Mouse (Mus musculus): ENCODE results near the gene Pet100. TPM values are rescaled to one million over a fixed set of nuclear protein-coding genes. Genes with fewer than 3 reads are reported as not detected.

Pet100 gene
- polyA plus RNA-seq, 1 experiment = 85.9 TPM

GRCm38 (mm10) chr8:3593470-3593869, 27.9 kb upstream of the Pet100 start:
- Histone ChIP-seq H3K36me3 (replicated peaks; ENCODE audit: low read length) (no peaks in the 10 kb centered on the region), H3K27me3 (replicated peaks) (peaks cover 29% of the 10 kb centered on the region), H3K9me3 (no peaks in the 10 kb centered on the region), H3K4me3 (replicated peaks) (no peak overlapping the region), H3K4me1 (peaks cover 17% of the 10 kb centered on the region)
- TF ChIP-seq FLI1 (IDR thresholded peaks at IDR 0.05; ENCODE audit: low read length) = no peak
- TF ChIP-seq GATA1 (IDR thresholded peaks at IDR 0.05; ENCODE audit: borderline replicate concordance, low read length) = no peak

GRCm38 (mm10) chr8:3594466-3594865, 26.9 kb upstream of the Pet100 start:
- Histone ChIP-seq H3K9me3 (no peaks in the 10 kb centered on the region), H3K27me3 (replicated peaks) (peaks cover 33% of the 10 kb centered on the region), H3K4me3 (replicated peaks) (no peak overlapping the region), H3K36me3 (replicated peaks; ENCODE audit: low read length) (no peaks in the 10 kb centered on the region), H3K4me1 (peaks cover 26% of the 10 kb centered on the region)
- no peak for TF ChIP-seq GATA1 (IDR thresholded peaks at IDR 0.05; ENCODE audit: borderline replicate concordance, low read length)
- TF ChIP-seq FLI1 (IDR thresholded peaks at IDR 0.05; ENCODE audit: low read length) = no peak

- peaks cover 40% of the 10 kb centered on the region for H3K27me3 ChIP-seq (replicated peaks)
- TF ChIP-seq GATA1 (IDR thresholded peaks at IDR 0.05; ENCODE audit: borderline replicate concordance, low read length) (no peak), FLI1 (IDR thresholded peaks at IDR 0.05; ENCODE audit: low read length) (no peak)
Observed at GRCm38 (mm10) chr8:3598054-3598453, 23.3 kb upstream of the Pet100 start.

GRCm38 (mm10) chr8:3599219-3599618, 22.1 kb upstream of the Pet100 start:
- H3K27me3 ChIP-seq (replicated peaks) = peaks cover 41% of the 10 kb centered on the region
- no peak for TF ChIP-seq GATA1 (IDR thresholded peaks at IDR 0.05; ENCODE audit: borderline replicate concordance, low read length)
- no peak for TF ChIP-seq FLI1 (IDR thresholded peaks at IDR 0.05; ENCODE audit: low read length)
- H3K4me1 ChIP-seq = peaks cover 14% of the 10 kb centered on the region
- no peak overlapping the region for H3K4me3 ChIP-seq (replicated peaks)
- H3K36me3 ChIP-seq (replicated peaks; ENCODE audit: low read length) = no peaks in the 10 kb centered on the region
- H3K9me3 ChIP-seq = no peaks in the 10 kb centered on the region

More at GRCm38 (mm10) chr8:3598054-3598453, 23.3 kb upstream of the Pet100 start:
- Histone ChIP-seq H3K36me3 (replicated peaks; ENCODE audit: low read length) (no peaks in the 10 kb centered on the region), H3K4me1 (peaks cover 22% of the 10 kb centered on the region), H3K4me3 (replicated peaks) (no peak overlapping the region), H3K9me3 (no peaks in the 10 kb centered on the region)

- H3K4me3 ChIP-seq (replicated peaks) = no peak overlapping the region
- TF ChIP-seq FLI1 (IDR thresholded peaks at IDR 0.05; ENCODE audit: low read length) (no peak), GATA1 (IDR thresholded peaks at IDR 0.05; ENCODE audit: borderline replicate concordance, low read length) (no peak)
- H3K36me3 ChIP-seq (replicated peaks; ENCODE audit: low read length) = no peaks in the 10 kb centered on the region
- H3K27me3 ChIP-seq (replicated peaks) = peaks cover 44% of the 10 kb centered on the region
- H3K9me3 ChIP-seq = no peaks in the 10 kb centered on the region
- H3K4me1 ChIP-seq = peaks cover 14% of the 10 kb centered on the region
Observed at GRCm38 (mm10) chr8:3600401-3600800, 20.9 kb upstream of the Pet100 start.

- H3K27me3 ChIP-seq (replicated peaks) = peaks cover 33% of the 10 kb centered on the region
- peaks cover 21% of the 10 kb centered on the region for H3K36me3 ChIP-seq (replicated peaks; ENCODE audit: low read length)
- no peaks in the 10 kb centered on the region for H3K9me3 ChIP-seq
- TF ChIP-seq FLI1 (IDR thresholded peaks at IDR 0.05; ENCODE audit: low read length) (no peak), GATA1 (IDR thresholded peaks at IDR 0.05; ENCODE audit: borderline replicate concordance, low read length) (no peak)
- no peak overlapping the region for H3K4me3 ChIP-seq (replicated peaks)
- H3K4me1 ChIP-seq = peaks cover 28% of the 10 kb centered on the region
Observed at GRCm38 (mm10) chr8:3603439-3603838, 17.9 kb upstream of the Pet100 start.

- Histone ChIP-seq H3K9me3 (no peaks in the 10 kb centered on the region), H3K36me3 (replicated peaks; ENCODE audit: low read length) (peaks cover 52% of the 10 kb centered on the region), H3K4me3 (replicated peaks) (no peak overlapping the region), H3K4me1 (peaks cover 41% of the 10 kb centered on the region), H3K27me3 (replicated peaks) (peaks cover 19% of the 10 kb centered on the region)
- no peak for TF ChIP-seq FLI1 (IDR thresholded peaks at IDR 0.05; ENCODE audit: low read length)
- no peak for TF ChIP-seq GATA1 (IDR thresholded peaks at IDR 0.05; ENCODE audit: borderline replicate concordance, low read length)
Observed at GRCm38 (mm10) chr8:3606593-3606992, 14.8 kb upstream of the Pet100 start.

GRCm38 (mm10) chr8:3607822-3608221, 13.5 kb upstream of the Pet100 start:
- H3K4me3 ChIP-seq (replicated peaks) = peak overlapping the region; percentile 47
- H3K36me3 ChIP-seq (replicated peaks; ENCODE audit: low read length) = peaks cover 65% of the 10 kb centered on the region
- H3K27me3 ChIP-seq (replicated peaks) = peaks cover 14% of the 10 kb centered on the region
- no peak for TF ChIP-seq FLI1 (IDR thresholded peaks at IDR 0.05; ENCODE audit: low read length)
- TF ChIP-seq GATA1 (IDR thresholded peaks at IDR 0.05; ENCODE audit: borderline replicate concordance, low read length) = no peak
- peaks cover 41% of the 10 kb centered on the region for H3K4me1 ChIP-seq
- H3K9me3 ChIP-seq = no peaks in the 10 kb centered on the region

- TF ChIP-seq FLI1 (IDR thresholded peaks at IDR 0.05; ENCODE audit: low read length) = no peak
- TF ChIP-seq GATA1 (IDR thresholded peaks at IDR 0.05; ENCODE audit: borderline replicate concordance, low read length) = no peak
- Histone ChIP-seq H3K9me3 (no peaks in the 10 kb centered on the region), H3K4me1 (peaks cover 41% of the 10 kb centered on the region), H3K27me3 (replicated peaks) (peaks cover 4% of the 10 kb centered on the region), H3K36me3 (replicated peaks; ENCODE audit: low read length) (peaks cover 79% of the 10 kb centered on the region), H3K4me3 (replicated peaks) (no peak overlapping the region)
Observed at GRCm38 (mm10) chr8:3609046-3609815, 12.1 kb upstream of the Pet100 start.

- Histone ChIP-seq H3K9me3 (no peaks in the 10 kb centered on the region), H3K27me3 (replicated peaks) (no peaks in the 10 kb centered on the region), H3K4me1 (peaks cover 41% of the 10 kb centered on the region), H3K4me3 (replicated peaks) (no peak overlapping the region), H3K36me3 (replicated peaks; ENCODE audit: low read length) (peaks cover 84% of the 10 kb centered on the region)
- TF ChIP-seq GATA1 (IDR thresholded peaks at IDR 0.05; ENCODE audit: borderline replicate concordance, low read length) (no peak), FLI1 (IDR thresholded peaks at IDR 0.05; ENCODE audit: low read length) (no peak)
Observed at GRCm38 (mm10) chr8:3609816-3610150, 11.6 kb upstream of the Pet100 start.
